Mouse (Mus musculus) gastrocnemius, postnatal 4 days (tissue): ENCODE measurements around the gene Ltc4s. TPM values are rescaled to one million over a fixed set of nuclear protein-coding genes. Genes with fewer than 3 reads are reported as not detected.

Source experiments
- DNase-seq, 2 experiments: peaks; one replicate each; pipeline ENCODE4 v3.0.0; 2021 to 2022; ENCODE audit warnings: low spot score in 2 of 2, mixed read lengths in 2 of 2
- microRNA-seq: library from miRNA; unstranded; fragments of <30 nt; microRNA quantifications from one replicate; pipeline ENCODE4 v1.2.0, GENCODE M21; 2021
- total RNA-seq, 2 experiments: library from RNA; stranded (reverse); gene quantifications; 2 replicates each; pipeline ENCODE4 v1.2.3; 2021

Gene Ltc4s
- total RNA-seq, 2 experiments from 2014 or later: 5.7 to 7.3 TPM

- no peak for DNase-seq
Observed at GRCm38 (mm10) chr11:50203302-50203827, 35.1 kb downstream of the Ltc4s start.

GRCm38 (mm10) chr11:50201590-50201989, 36.8 kb downstream of the Ltc4s start:
- DNase-seq: no peak

- DNase-seq: no peak
Observed at GRCm38 (mm10) chr11:50200613-50201012, 37.8 kb downstream of the Ltc4s start.

GRCm38 (mm10) chr11:50198916-50199315, 39.5 kb downstream of the Ltc4s start:
- no peak for DNase-seq

- DNase-seq: no peak
Observed at GRCm38 (mm10) chr11:50198219-50198846, 40.1 kb downstream of the Ltc4s start.

- no peak for DNase-seq
Observed at GRCm38 (mm10) chr11:50197500-50197899, 40.9 kb downstream of the Ltc4s start.

- no peak for DNase-seq
Observed at GRCm38 (mm10) chr11:50194793-50195192, 43.6 kb downstream of the Ltc4s start.

GRCm38 (mm10) chr11:50194070-50194469, 44.3 kb downstream of the Ltc4s start:
- DNase-seq: no peak

- no peak for DNase-seq
Observed at GRCm38 (mm10) chr11:50192278-50192677, 46.1 kb downstream of the Ltc4s start.

GRCm38 (mm10) chr11:50190362-50190761, 48.1 kb downstream of the Ltc4s start:
- DNase-seq: no peak

GRCm38 (mm10) chr11:50188682-50189081, 49.7 kb downstream of the Ltc4s start:
- DNase-seq: no peak

Small RNAs within 50 kb of the gene (microRNA-seq; reads per million reads assigned to microRNA genes)
- gene Mir6919: not detected

Other genes starting within 250 kb of the Ltc4s start
- 10 to 100 TPM; 41.3 to 44.0 TPM for gene Rnf130, start 213.3 kb downstream of the Ltc4s start, total RNA-seq
- gene Tbc1d9b, start 107.2 kb downstream of the Ltc4s start, total RNA-seq: 10 to 100 TPM; 36.1 to 37.3 TPM
- gene Mrnip, start 64.2 kb downstream of the Ltc4s start, total RNA-seq: 1 to 10 TPM; 9.7 to 9.8 TPM
- gene Sqstm1, start 27.8 kb downstream of the Ltc4s start, total RNA-seq: 100 to 1,000 TPM; 204 to 225 TPM
- gene Mgat4b, start 27.7 kb downstream of the Ltc4s start, total RNA-seq: 10 to 100 TPM; 37.0 to 40.1 TPM
- gene Maml1, start 53.7 kb upstream of the Ltc4s start, total RNA-seq: 10 to 100 TPM; 17.9 to 19.0 TPM
- 100 to 1,000 TPM; 216 to 225 TPM for gene Canx, start 87.1 kb upstream of the Ltc4s start, total RNA-seq
- gene Cby3, start 115.8 kb upstream of the Ltc4s start, total RNA-seq: not detected
- 100 to 1,000 TPM; 217 to 271 TPM for gene Hnrnph1, start 138.4 kb upstream of the Ltc4s start, total RNA-seq
- gene Rufy1, start 192.5 kb upstream of the Ltc4s start, total RNA-seq: 10 to 100 TPM; 22.3 to 23.5 TPM